Mouse (Mus musculus): Measurements from ENCODE around the gene Ercc2.
A peak's percentile ranks its signal among the peaks of the same experiment; 100 is the strongest.

The Ercc2 gene

DNA sequence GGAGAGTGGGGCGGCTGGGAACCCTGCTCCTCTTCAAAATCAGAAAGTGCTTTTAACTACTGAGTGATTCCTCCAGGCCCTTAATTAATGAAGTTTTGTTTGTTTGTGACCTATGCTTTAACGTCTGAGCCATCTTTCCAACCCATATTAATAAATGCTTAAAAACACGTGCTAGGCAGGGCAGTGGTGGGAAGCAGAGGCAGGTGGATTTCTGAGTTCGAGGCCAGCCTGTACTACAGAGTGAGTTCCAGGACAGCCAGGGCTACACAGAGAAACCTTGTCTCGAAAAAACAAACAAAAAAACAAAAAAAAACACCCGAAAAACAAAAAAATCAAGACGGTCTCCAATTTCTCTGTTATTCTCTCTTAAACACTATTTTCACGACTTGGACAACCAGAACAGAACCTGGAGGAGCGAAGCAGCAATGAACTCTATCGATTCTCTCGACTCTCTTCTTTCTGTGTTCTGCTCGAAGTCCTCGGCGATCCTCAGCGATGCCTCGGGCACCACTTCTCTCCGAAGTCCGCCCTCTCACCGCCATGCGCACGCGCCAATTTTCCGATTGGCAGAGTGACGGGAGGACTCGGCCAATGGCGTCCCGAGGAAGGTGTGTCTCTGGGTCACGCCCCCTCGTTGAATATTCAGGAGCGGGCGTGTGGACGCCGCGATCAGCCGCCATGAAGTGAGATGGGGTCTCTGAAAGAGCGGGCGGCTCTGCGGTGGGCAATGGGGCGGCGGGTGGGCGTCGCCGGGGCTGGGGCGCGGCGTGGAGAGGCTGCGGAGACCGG lies at the start of gene Ercc2:
Gene Ercc2, plus strand, starts transcription at position 634 of the 789 bp plus-strand sequence.
- DNase-seq (ENCODE audit: low read depth) = peak; percentile 99

DNA sequence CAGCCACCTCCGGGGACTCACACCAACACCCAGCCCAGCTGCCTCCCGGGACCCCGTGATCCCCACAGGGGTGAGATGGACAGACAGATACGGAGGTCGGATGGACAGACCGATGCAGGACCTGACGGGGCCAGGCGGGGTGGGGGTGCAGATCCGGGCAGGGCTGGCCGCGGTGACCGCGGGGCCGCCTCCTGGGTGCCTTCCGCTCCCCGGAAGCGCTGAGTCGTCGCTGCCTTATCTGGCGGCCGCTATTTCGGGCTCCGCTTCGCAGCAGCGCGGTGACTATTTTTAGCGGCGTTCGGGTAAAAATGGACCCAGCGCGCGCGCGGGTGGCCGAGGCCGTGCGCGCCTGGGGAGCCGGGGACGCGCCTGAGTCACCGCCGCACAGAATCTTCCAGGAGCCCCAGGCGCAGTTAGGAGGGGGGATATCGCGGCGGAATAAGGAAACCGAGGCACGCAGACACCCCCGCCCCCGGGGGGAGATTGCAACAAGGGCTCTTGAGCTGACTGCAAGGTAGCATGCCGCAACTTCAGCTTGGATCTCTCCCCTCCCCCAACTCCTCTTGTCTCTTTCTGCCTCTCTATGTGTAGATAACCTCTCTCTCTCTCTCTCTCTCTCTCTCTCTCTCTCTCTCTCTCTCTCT lies 49.0 kb upstream of the Ercc2 start:
- peak; percentile 89 for DNase-seq (ENCODE audit: low read depth)

DNA sequence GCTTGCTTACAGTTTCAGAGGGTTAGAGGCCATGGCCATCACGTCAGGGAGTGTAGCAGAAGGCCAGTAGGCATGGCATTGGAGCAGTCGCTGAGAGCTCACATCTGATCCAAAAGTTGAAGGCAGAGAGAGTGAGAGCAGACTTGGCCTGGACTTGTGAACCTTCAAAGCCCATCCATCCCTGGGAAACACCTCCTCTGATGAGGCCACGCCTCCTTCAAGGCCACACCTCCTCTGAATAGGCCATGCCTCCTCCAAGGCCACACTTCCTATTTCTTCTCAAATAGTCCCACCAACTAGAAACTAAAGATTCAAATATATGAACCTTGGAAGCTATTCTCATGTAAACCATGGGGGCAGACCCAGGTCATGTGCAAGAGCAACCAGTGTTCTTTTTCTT lies 46.2 kb upstream of the Ercc2 start:
- peak; percentile 42 for DNase-seq (ENCODE audit: low read depth)

GRCm38 (mm10) chr7:19337122-19337521 lies 44.7 kb upstream of the Ercc2 start:
- no peak for DNase-seq (ENCODE audit: low read depth)

- peak; percentile 83 for DNase-seq (ENCODE audit: low read depth)
Measured at GRCm38 (mm10) chr7:19338060-19338459, 43.8 kb upstream of the Ercc2 start.

- DNase-seq (ENCODE audit: low read depth) = peak; percentile 82
Measured at GRCm38 (mm10) chr7:19338596-19338995, 43.2 kb upstream of the Ercc2 start.

DNA sequence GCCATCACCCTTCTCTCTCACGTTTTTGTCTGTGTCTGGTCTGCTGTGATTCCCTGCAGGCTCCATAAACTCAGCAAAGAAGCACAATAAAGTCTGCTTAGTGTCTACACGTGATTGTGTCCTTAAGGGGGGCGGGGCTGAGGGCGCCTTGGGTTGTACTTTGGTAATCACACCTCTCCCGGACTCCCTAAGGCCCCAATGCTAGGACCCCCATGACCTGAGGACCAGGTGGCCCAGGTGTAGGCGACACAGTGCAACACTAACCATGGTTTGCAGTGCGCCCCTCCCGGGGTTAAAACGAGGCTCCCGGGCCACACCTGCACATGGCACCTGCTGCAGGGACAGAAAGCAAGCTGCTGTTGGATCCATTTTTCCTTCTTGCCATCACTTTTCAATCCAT lies 40.6 kb upstream of the Ercc2 start:
- DNase-seq (ENCODE audit: low read depth) = no peak

GRCm38 (mm10) chr7:19341761-19342409 lies 39.9 kb upstream of the Ercc2 start:
- peak; percentile 77 for DNase-seq (ENCODE audit: low read depth)

DNA sequence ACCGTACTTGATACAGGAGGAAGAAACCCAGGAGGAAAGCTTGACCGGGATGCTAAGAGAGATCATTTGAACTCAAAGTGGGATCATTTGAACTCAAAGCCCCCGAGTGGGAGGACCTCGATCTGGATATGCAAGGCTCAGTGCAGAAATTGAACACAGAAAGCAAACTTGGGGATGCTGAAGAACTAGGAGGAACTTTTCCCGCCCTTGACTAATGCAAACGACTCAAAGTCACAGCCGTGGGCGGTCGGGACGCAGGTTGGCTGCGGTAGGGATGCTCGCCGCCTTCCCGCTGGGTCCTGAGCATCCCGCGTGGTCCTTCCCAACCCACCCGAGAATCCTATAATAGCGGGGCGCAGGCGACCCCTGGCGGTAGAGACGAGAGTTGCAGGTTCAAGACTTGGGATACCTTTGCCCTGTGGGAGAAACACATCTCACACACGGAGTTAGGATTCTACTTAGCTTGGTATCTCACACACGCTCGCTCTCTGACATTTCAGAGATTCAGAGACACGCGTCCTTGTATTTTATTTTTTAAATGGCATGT lies 39.3 kb upstream of the Ercc2 start:
- DNase-seq (ENCODE audit: low read depth) = peak; percentile 93

- DNase-seq (ENCODE audit: low read depth) = peak; percentile 93
Measured at GRCm38 (mm10) chr7:19343210-19343808, 38.5 kb upstream of the Ercc2 start.

DNA sequence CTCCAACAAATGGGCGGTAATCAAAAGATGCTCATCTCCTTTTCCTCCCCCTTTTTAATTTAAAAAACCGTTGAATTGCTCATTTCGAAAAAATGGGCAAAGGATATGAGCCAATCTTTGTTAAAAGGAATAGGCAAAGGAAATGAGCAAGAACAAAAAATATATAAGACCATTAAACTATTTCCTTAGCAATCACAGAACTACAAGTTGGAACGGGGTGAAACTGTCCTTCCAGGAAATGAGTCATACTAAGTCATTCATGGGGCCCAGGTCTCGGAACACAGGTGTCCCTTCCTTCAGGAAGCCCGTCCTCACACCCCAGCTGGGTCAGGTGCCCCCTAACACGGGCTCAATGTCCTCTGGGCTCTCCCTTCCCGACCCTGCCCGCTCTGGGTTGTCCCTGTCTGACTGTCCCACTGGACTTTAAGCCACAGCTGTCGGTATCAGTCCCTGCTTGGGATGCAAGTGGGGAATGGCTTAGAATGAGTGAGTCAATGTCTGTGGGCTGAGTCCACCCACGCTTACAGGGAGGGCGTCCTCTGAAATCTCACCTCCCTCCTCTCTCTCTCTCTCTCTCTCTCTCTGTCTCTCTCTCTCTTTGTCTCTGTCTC lies 37.5 kb upstream of the Ercc2 start, which contains the start of gene Ercc1:
Gene Ercc1, plus strand, starts transcription at position 542 of the 611 bp plus-strand sequence.
- no peak for DNase-seq (ENCODE audit: low read depth)

DNA sequence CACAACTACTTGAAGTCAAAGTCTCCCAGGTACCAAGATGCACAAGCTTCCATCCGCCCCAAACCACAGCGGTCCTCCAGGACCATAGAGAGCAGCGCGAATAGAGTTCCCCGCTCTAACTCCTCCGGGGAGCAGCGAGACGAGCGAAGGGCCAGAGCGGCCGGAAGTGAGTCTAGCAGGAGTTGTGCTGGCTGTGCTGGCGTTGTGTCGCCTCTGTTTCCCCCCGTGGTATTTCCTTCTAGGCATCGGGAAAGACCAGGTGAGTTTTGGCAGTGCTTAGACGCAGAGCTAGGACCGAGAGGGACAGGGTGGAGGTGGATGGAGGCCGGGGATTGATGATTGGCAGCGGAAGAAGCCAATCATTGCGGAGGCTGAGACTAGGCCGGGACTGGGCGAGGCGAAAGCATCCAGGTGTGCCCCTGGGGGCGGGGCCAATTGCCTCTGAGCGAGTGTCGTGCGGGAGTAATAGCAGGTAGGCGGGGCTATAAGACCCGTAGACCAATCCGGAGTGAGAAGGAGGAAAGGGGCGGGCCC lies 36.8 kb upstream of the Ercc2 start:
- DNase-seq (ENCODE audit: low read depth) = peak; percentile 99

DNA sequence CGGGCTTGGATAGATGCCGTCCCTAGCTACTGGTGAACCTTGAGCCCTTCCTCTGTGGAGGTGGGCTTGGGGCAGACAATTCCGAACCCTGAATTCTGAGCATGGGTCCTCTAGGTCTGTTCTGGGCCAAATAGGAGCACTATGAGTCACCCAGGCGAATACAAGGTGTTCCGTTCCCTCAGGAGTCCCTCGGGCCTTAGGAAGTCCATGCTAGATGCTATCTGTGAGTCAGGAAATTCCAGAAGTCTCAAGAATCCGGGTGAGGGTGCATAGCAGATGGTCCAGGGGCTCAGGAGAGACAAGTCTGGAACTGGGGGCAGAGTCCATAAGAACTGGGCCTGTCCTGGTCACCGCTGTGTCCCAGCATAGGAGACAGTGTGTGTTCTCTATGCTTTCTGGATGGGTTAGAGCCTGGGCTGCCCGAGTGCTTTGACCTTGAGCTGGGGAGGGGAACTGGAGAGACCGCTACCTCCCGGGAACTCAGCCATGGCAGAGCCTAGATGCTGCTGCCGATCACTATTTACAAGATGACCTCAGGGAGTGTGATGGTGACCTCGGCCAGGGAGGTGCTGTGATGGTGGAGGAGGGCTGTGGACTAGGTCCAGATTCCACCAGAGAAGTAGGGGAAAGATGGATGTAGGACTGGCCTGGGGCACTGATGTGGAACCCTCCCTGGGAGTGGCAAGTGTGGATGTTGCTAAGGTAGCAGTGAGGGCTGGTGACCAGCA lies 32.5 kb upstream of the Ercc2 start:
- no peak for DNase-seq (ENCODE audit: low read depth)

GRCm38 (mm10) chr7:19350221-19350620 lies 31.6 kb upstream of the Ercc2 start:
- DNase-seq (ENCODE audit: low read depth) = no peak

- DNase-seq (ENCODE audit: low read depth) = no peak
Measured at GRCm38 (mm10) chr7:19354991-19355390, 26.8 kb upstream of the Ercc2 start.

- no peak for DNase-seq (ENCODE audit: low read depth)
Measured at GRCm38 (mm10) chr7:19356311-19356710, 25.5 kb upstream of the Ercc2 start.

- DNase-seq (ENCODE audit: low read depth) = no peak
Measured at GRCm38 (mm10) chr7:19357381-19358375, 24.1 kb upstream of the Ercc2 start.

DNA sequence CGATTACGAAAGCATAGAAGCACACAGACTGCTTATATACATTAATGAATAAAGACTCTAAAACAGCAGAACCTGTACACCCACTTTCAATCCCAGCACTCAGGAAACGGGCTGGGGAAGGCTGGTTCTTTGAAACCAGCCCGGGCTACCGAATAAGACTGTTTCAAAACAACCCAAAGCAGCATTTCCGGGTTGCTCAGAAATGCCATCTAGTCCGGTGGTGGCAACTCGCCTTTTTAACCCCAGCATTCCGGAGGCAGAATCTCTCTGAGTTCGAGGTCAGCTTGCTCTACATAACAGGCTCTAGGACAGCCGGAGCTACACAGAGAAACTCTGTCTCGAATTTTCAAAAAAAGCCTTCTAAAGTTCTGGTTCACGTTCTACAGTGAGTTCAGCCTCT lies 23.2 kb upstream of the Ercc2 start:
- peak; percentile 22 for DNase-seq (ENCODE audit: low read depth)

GRCm38 (mm10) chr7:19359299-19359891 lies 22.4 kb upstream of the Ercc2 start, which contains the start of the genes Cd3eap and Ppp1r13l:
Gene Cd3eap (minus strand): TSS chr7:19359483.
Gene Ppp1r13l (plus strand): TSS chr7:19359749.
- DNase-seq (ENCODE audit: low read depth) = peak; percentile 88
